Mouse (Mus musculus) hindbrain, embryonic 15.5 days (tissue): ENCODE measurements around the gene Nos2. TPM values are rescaled to one million over a fixed set of nuclear protein-coding genes. Genes with fewer than 3 reads are reported as not detected.
A peak's percentile ranks its signal among the peaks of the same experiment; 100 is the strongest.
"Not testable (repeated sequence)": the region's sequence is repeated elsewhere in the genome, so short reads cannot be mapped to it uniquely, and the experiment has no call there.

Experiments used
- ATAC-seq: fragments of 200-750 bp; cut with Nextera tagmentation; 2 replicates; pipeline ENCODE4 v1.8.0; 2017; ENCODE audit warnings: low read depth, moderate number of reproducible peaks, moderate TSS enrichment; ENCODE audit not compliant: low FRiP score
- H3K27ac ChIP-seq: fragments of 300-500 bp; sonication (generic); replicated peaks from 2 replicates; pipeline ENCODE4 v1.5.1; 2015; ENCODE audit warnings: mild to moderate bottlenecking, inconsistent platforms
- H3K27me3 ChIP-seq: fragments of 300-500 bp; sonication (generic); 2 replicates; pipeline ENCODE4 v1.6.1; 2015; ENCODE audit warnings: control low read depth, inconsistent platforms
- H3K36me3 ChIP-seq: fragments of 300-500 bp; sonication (generic); 2 replicates; pipeline ENCODE4 v1.6.1; 2015; ENCODE audit warnings: control low read depth, inconsistent platforms
- H3K4me1 ChIP-seq: fragments of 300-500 bp; sonication (generic); replicated peaks from 2 replicates; pipeline ENCODE4 v1.6.1; 2015; ENCODE audit warnings: control low read depth, inconsistent platforms
- H3K4me2 ChIP-seq: fragments of 300-500 bp; sonication (generic); 2 replicates; pipeline ENCODE4 v1.6.1; 2015; ENCODE audit warnings: moderate library complexity, mild to moderate bottlenecking, inconsistent platforms
- H3K4me3 ChIP-seq: fragments of 300-500 bp; sonication (generic); 2 replicates; pipeline ENCODE4 v1.5.1; 2015; ENCODE audit warnings: mild to moderate bottlenecking, inconsistent platforms
- H3K9ac ChIP-seq: fragments of 300-500 bp; sonication (generic); 2 replicates; pipeline ENCODE4 v1.6.1; 2015; ENCODE audit warnings: inconsistent platforms
- H3K9me3 ChIP-seq: fragments of 300-500 bp; sonication (generic); 2 replicates; pipeline ENCODE4 v1.6.1; 2016; ENCODE audit warnings: control low read depth, inconsistent platforms
- WGBS: fragments of 180-500 bp; shearing (Covaris S2); methylation state at CpG from one replicate; pipeline ENCODE4 v1.1.7; 2015; 5-methylcytosine and 5-hydroxymethylcytosine counted together
- polyA plus RNA-seq: library from polyadenylated mRNA; unstranded; fragments of >200 nt; fragmentation: Nextera tagmentation; extraction: Ambion mirVana; gene quantifications from 2 replicates; pipeline ENCODE4 v1.2.1, GENCODE M21; 2015

Gene Nos2
- polyA plus RNA-seq, 1 experiment from 2014 or later: 1.6 TPM

- H3K4me1 ChIP-seq: no peaks in the 10 kb centered on the region
- no peak for ATAC-seq
- no peaks in the 10 kb centered on the region for H3K36me3 ChIP-seq
- no peaks in the 10 kb centered on the region for H3K9me3 ChIP-seq
- H3K27ac ChIP-seq: no peak overlapping the region
- H3K9ac ChIP-seq: no peak overlapping the region
- WGBS: 81% methylated on average over 4 of the region's 4 CpGs
- no peaks in the 10 kb centered on the region for H3K27me3 ChIP-seq
- H3K4me2 ChIP-seq: no peak overlapping the region
- H3K4me3 ChIP-seq: no peak overlapping the region
Measured at GRCm38 (mm10) chr11:78980083-78980634, 59.6 kb downstream of the Nos2 start.

GRCm38 (mm10) chr11:78982042-78982441 lies 61.5 kb downstream of the Nos2 start:
- Histone ChIP-seq H3K36me3 (no peaks in the 10 kb centered on the region), H3K27me3 (no peaks in the 10 kb centered on the region), H3K4me1 (no peaks in the 10 kb centered on the region), H3K27ac (no peak overlapping the region), H3K9me3 (no peaks in the 10 kb centered on the region), H3K4me3 (no peak overlapping the region), H3K9ac (no peak overlapping the region), H3K4me2 (no peak overlapping the region)
- no peak for ATAC-seq
- WGBS: 93% methylated on average over 2 of the region's 2 CpGs

- H3K9ac ChIP-seq: no peak overlapping the region
- 90% methylated on average over 12 of the region's 12 CpGs for WGBS
- no peak for ATAC-seq
Measured at GRCm38 (mm10) chr11:78982513-78983291, 62.1 kb downstream of the Nos2 start.

GRCm38 (mm10) chr11:78983539-78983938 lies 63.0 kb downstream of the Nos2 start:
- WGBS: 81% methylated on average over 7 of the region's 7 CpGs
- no peak overlapping the region for H3K4me3 ChIP-seq
- H3K27ac ChIP-seq: no peak overlapping the region
- H3K9me3 ChIP-seq: no peaks in the 10 kb centered on the region
- H3K9ac ChIP-seq: no peak overlapping the region
- no peaks in the 10 kb centered on the region for H3K36me3 ChIP-seq
- no peak for ATAC-seq
- no peak overlapping the region for H3K4me2 ChIP-seq
- H3K27me3 ChIP-seq: no peaks in the 10 kb centered on the region
- no peaks in the 10 kb centered on the region for H3K4me1 ChIP-seq

More at GRCm38 (mm10) chr11:78982513-78983291, 62.1 kb downstream of the Nos2 start:
- Histone ChIP-seq H3K4me2 (no peak overlapping the region), H3K27me3 (no peaks in the 10 kb centered on the region), H3K4me3 (no peak overlapping the region), H3K4me1 (no peaks in the 10 kb centered on the region), H3K27ac (no peak overlapping the region), H3K36me3 (no peaks in the 10 kb centered on the region), H3K9me3 (no peaks in the 10 kb centered on the region)

- no peaks in the 10 kb centered on the region for H3K9me3 ChIP-seq
- 0 out of 2 replicates have a peak within 1 kb of the TSS, but pooled peaks have one; percentile 6 for H3K4me2 ChIP-seq
- H3K27ac ChIP-seq: no peak within 1 kb of the TSS
- H3K4me1 ChIP-seq: no peaks in the 10 kb centered on the region
- H3K36me3 ChIP-seq: no peaks in the 10 kb centered on the region
- no peak for ATAC-seq
- WGBS: 73% methylated on average over 10 of the region's 10 CpGs
- H3K27me3 ChIP-seq: no peaks in the 10 kb centered on the region
- no peak within 1 kb of the TSS for H3K9ac ChIP-seq
- H3K4me3 ChIP-seq: no peak within 1 kb of the TSS
Measured at GRCm38 (mm10) chr11:78984483-78985177, 64.0 kb downstream of the Nos2 start, which contains the start of gene Lgals9. TSS of gene Lgals9 (minus strand) at chr11:78984946.

- no peaks in the 10 kb centered on the region for H3K4me1 ChIP-seq
- H3K9me3 ChIP-seq: no peaks in the 10 kb centered on the region
- no peak overlapping the region for H3K27ac ChIP-seq
- H3K27me3 ChIP-seq: no peaks in the 10 kb centered on the region
- no peak overlapping the region for H3K9ac ChIP-seq
- no peak overlapping the region for H3K4me3 ChIP-seq
- H3K36me3 ChIP-seq: no peaks in the 10 kb centered on the region
- no peak overlapping the region for H3K4me2 ChIP-seq
- ATAC-seq: no peak
Measured at GRCm38 (mm10) chr11:78985505-78985904, 64.9 kb downstream of the Nos2 start.

GRCm38 (mm10) chr11:78986311-78987002 lies 65.9 kb downstream of the Nos2 start:
- H3K27ac ChIP-seq: no peak overlapping the region
- H3K4me1 ChIP-seq: no peaks in the 10 kb centered on the region
- H3K36me3 ChIP-seq: no peaks in the 10 kb centered on the region
- no peak overlapping the region for H3K4me3 ChIP-seq
- peaks cover 5% of the 10 kb centered on the region; the same call in 1 of the 2 replicates for H3K9me3 ChIP-seq
- WGBS: 94% methylated on average over 10 of the region's 10 CpGs
- ATAC-seq: no peak
- no peaks in the 10 kb centered on the region for H3K27me3 ChIP-seq
- no peak overlapping the region for H3K9ac ChIP-seq
- no peak overlapping the region for H3K4me2 ChIP-seq

- not testable (repeated sequence) for ATAC-seq, H3K9ac ChIP-seq, H3K9me3 ChIP-seq, H3K27ac ChIP-seq, H3K36me3 ChIP-seq, H3K4me3 ChIP-seq, H3K4me1 ChIP-seq, H3K27me3 ChIP-seq, H3K4me2 ChIP-seq
- WGBS: 94% methylated on average over 11 of the region's 11 CpGs
Measured at GRCm38 (mm10) chr11:78989206-78989605, 68.6 kb downstream of the Nos2 start.

GRCm38 (mm10) chr11:78990096-78990495 lies 69.5 kb downstream of the Nos2 start:
- no peaks in the 10 kb centered on the region for H3K4me1 ChIP-seq
- WGBS: 92% methylated on average over 9 of the region's 9 CpGs
- H3K4me2 ChIP-seq: no peak overlapping the region

GRCm38 (mm10) chr11:78990875-78991543 lies 70.4 kb downstream of the Nos2 start:
- not testable (repeated sequence) for H3K4me1 ChIP-seq, H3K27ac ChIP-seq, H3K4me2 ChIP-seq, H3K9me3 ChIP-seq, H3K4me3 ChIP-seq, H3K36me3 ChIP-seq, H3K9ac ChIP-seq, H3K27me3 ChIP-seq, ATAC-seq
- WGBS: 78% methylated on average over 5 of the region's 5 CpGs

More at GRCm38 (mm10) chr11:78990096-78990495, 69.5 kb downstream of the Nos2 start:
- peaks cover 5% of the 10 kb centered on the region; the same call in 1 of the 2 replicates for H3K9me3 ChIP-seq
- H3K27ac ChIP-seq: no peak overlapping the region
- no peak for ATAC-seq
- no peaks in the 10 kb centered on the region for H3K27me3 ChIP-seq
- no peaks in the 10 kb centered on the region for H3K36me3 ChIP-seq
- H3K9ac ChIP-seq: no peak overlapping the region
- H3K4me3 ChIP-seq: no peak overlapping the region

GRCm38 (mm10) chr11:78999118-78999517 lies 78.5 kb downstream of the Nos2 start:
- Histone ChIP-seq H3K4me2 (no peak overlapping the region), H3K27ac (no peak overlapping the region), H3K27me3 (no peaks in the 10 kb centered on the region), H3K4me3 (no peak overlapping the region), H3K9me3 (no peaks in the 10 kb centered on the region; the same call in 1 of the 2 replicates), H3K36me3 (no peaks in the 10 kb centered on the region), H3K4me1 (no peaks in the 10 kb centered on the region), H3K9ac (no peak overlapping the region)
- WGBS: 18% methylated on average over 6 of the region's 6 CpGs
- ATAC-seq: no peak
